Mouse (Mus musculus) urinary bladder, adult 2 months (tissue): ENCODE measurements around the gene Abi1. TPM values are rescaled to one million over a fixed set of nuclear protein-coding genes. Genes with fewer than 3 reads are reported as not detected.
"Not testable (repeated sequence)": the region's sequence is repeated elsewhere in the genome, so short reads cannot be mapped to it uniquely, and the experiment has no call there.

Experiments used
- DNase-seq: peaks from one replicate; pipeline ENCODE4 v3.0.0; 2022; ENCODE audit warnings: low spot score
- polyA plus RNA-seq: library from polyadenylated mRNA; depleted of rRNA; stranded (reverse); fragments of >200 nt; gene quantifications from 2 replicates; pipeline ENCODE4 v1.2.3, GENCODE M21; 2012

Gene Abi1
- polyA plus RNA-seq, 1 experiment: 88.4 TPM

GRCm38 (mm10) chr2:23030631-23031030 is 9.4 kb downstream of the Abi1 start:
- no peak for DNase-seq

GRCm38 (mm10) chr2:23028826-23029225 is 11.2 kb downstream of the Abi1 start:
- DNase-seq: no peak

- DNase-seq: no peak
These were observed 13.7 kb downstream of the Abi1 start for GRCm38 (mm10) chr2:23026379-23026778.

GRCm38 (mm10) chr2:23023714-23024282 is 16.2 kb downstream of the Abi1 start:
- DNase-seq: no peak

- DNase-seq: no peak
These were observed 17.0 kb downstream of the Abi1 start for GRCm38 (mm10) chr2:23023023-23023422.

GRCm38 (mm10) chr2:23021721-23022120 is 18.3 kb downstream of the Abi1 start:
- DNase-seq: no peak

- no peak for DNase-seq
These were observed 18.7 kb downstream of the Abi1 start for GRCm38 (mm10) chr2:23021320-23021719.

GRCm38 (mm10) chr2:23019170-23019569 is 20.9 kb downstream of the Abi1 start:
- DNase-seq: no peak

GRCm38 (mm10) chr2:23016121-23016520 is 23.9 kb downstream of the Abi1 start:
- no peak for DNase-seq

- no peak for DNase-seq
These were observed 24.7 kb downstream of the Abi1 start for GRCm38 (mm10) chr2:23015335-23015734.

- DNase-seq: not testable (repeated sequence)
These were observed 25.1 kb downstream of the Abi1 start for GRCm38 (mm10) chr2:23014935-23015334.

GRCm38 (mm10) chr2:23008256-23008655 is 31.8 kb downstream of the Abi1 start:
- DNase-seq: no peak

- no peak for DNase-seq
These were observed 32.5 kb downstream of the Abi1 start for GRCm38 (mm10) chr2:23007577-23007976.

- DNase-seq: no peak
These were observed 32.9 kb downstream of the Abi1 start for GRCm38 (mm10) chr2:23007149-23007548.

GRCm38 (mm10) chr2:23006219-23006618 is 33.8 kb downstream of the Abi1 start:
- DNase-seq: no peak

- DNase-seq: no peak
These were observed 37.4 kb downstream of the Abi1 start for GRCm38 (mm10) chr2:23002637-23003036.

- no peak for DNase-seq
These were observed 40.4 kb downstream of the Abi1 start for GRCm38 (mm10) chr2:22999620-23000019.

GRCm38 (mm10) chr2:22998804-22999203 is 41.2 kb downstream of the Abi1 start:
- DNase-seq: no peak

GRCm38 (mm10) chr2:22998015-22998414 is 42.0 kb downstream of the Abi1 start:
- no peak for DNase-seq

GRCm38 (mm10) chr2:22996071-22996470 is 44.0 kb downstream of the Abi1 start:
- DNase-seq: no peak

- no peak for DNase-seq
These were observed 53.9 kb downstream of the Abi1 start for GRCm38 (mm10) chr2:22985973-22986657.

GRCm38 (mm10) chr2:22977387-22977973 is 62.6 kb downstream of the Abi1 start:
- no peak for DNase-seq

GRCm38 (mm10) chr2:22962970-22963369 is 77.1 kb downstream of the Abi1 start:
- no peak for DNase-seq
